Mouse (Mus musculus): ENCODE measurements at regions not wholly inside any gene's neighbourhood (a gene's known extent, or its start where the extent isn't known, plus 50 kb on each side); places are given as distances from the start of the nearest gene placed in this dataset.

DNA sequence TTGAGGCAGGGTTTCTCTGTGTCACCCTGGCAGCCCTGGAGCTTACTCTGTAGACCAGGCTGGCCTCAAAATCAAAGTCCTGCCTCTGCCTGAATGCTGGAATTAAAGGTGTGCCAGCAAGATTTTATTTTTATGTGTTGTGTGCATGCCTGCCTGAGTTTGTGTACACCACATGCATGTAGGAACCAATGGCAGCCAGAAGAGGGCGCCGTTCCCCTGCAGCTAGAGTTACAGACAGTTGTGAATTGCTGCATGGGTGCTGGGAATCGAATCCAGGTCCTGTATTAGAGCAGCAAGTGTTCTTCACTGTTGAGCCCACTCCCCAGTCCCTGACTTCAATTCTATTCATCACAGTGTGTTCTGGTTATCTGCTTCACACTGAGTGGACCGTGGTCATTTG is 126.4 kb upstream of the Ccnd2 start:
- Histone ChIP-seq H3K4me1 (no peaks in the 10 kb centered on the region), H3K27ac (no peak overlapping the region), H3K9ac (no peak overlapping the region), H3K36me3 (no peaks in the 10 kb centered on the region), H3K27me3 (replicated peaks) (no peaks in the 10 kb centered on the region), H3K4me2 (no peak overlapping the region), H3K9me3 (replicated peaks) (peaks cover 9% of the 10 kb centered on the region; the same call in 1 of the 2 replicates), H3K4me3 (no peak overlapping the region)
- no peak for ATAC-seq
- 65% methylated on average over 4 of the region's 4 CpGs for WGBS (ENCODE audit: insufficient replicate concordance)

DNA sequence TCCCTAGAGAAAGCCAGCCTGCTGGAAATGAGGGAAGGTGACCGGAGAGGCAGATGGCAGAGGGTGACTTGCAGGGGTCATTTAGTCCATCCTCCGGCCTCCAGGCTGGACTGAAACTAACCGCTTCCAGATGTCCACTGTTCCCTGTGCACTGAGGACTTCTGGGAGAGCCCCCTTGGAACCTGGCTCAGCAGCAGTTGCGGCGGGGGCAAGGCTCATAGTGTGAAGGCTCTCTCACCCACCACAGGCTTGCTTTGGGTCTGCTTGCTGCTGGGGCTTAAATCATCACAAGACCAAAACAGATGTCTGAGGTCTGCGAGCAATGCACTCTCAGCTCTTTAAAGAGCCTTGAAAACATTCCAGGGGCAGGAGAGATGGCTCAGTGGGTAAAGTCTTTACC is 132.2 kb upstream of the Ccnd2 start:
- WGBS (ENCODE audit: insufficient replicate concordance), result 63% methylated on average over 6 of the region's 6 CpGs
- no peaks in the 10 kb centered on the region for H3K9me3 ChIP-seq (replicated peaks)
- H3K4me3 ChIP-seq, result no peak overlapping the region
- H3K27ac ChIP-seq, result no peak overlapping the region
- H3K4me1 ChIP-seq, result peaks cover 7% of the 10 kb centered on the region; the same call in 1 of the 2 replicates
- H3K36me3 ChIP-seq, result no peaks in the 10 kb centered on the region
- no peak for ATAC-seq
- H3K9ac ChIP-seq, result no peak overlapping the region
- H3K4me2 ChIP-seq, result no peak overlapping the region
- peaks cover 26% of the 10 kb centered on the region for H3K27me3 ChIP-seq (replicated peaks)

DNA sequence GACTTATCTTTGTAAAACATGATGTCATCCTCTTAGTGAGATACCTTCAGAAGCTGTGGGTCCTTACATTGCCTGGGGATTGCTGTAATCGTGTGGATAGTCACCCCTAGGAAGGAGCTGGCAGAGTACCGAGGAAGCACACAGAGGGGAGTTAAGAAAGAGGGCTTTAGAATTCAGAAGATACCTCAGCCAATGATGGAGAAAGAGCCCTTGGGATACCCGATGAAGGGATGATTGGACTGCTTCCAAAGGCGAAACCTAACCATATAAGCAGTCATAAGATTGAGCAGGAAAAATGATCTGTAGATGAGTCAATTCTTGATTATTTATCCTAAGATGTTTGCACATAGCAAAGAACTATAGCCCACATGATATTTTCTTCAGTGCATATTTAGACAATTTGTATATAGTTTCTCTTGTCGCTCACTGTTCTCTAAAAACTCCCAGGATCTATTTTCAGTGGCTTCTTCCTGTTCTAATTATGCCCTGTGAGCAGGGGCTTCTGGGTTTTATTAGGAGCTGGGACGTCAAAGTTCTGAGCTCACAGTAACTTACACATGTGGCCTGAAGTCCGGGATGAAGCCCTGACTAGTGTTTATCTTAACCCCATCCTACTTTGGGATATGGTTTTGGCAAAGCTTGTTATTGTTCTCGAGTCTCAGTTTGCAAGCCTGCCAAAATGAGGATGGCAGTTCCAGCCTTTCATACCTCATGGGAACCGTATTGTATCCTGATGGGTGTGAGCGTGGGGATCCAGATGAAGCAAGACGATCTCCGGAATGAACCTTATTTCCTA is 134.9 kb upstream of the Ccnd2 start:
- Histone ChIP-seq H3K4me2 (no peak overlapping the region), H3K36me3 (no peaks in the 10 kb centered on the region), H3K4me1 (peaks cover 7% of the 10 kb centered on the region; the same call in 1 of the 2 replicates), H3K27me3 (replicated peaks) (peaks cover 28% of the 10 kb centered on the region), H3K27ac (no peak overlapping the region), H3K9ac (no peak overlapping the region), H3K9me3 (replicated peaks) (no peaks in the 10 kb centered on the region), H3K4me3 (no peak overlapping the region)
- ATAC-seq, result peak; percentile 43; the same call in 1 of the 2 replicates
- 58% methylated on average over 12 of the region's 12 CpGs for WGBS (ENCODE audit: insufficient replicate concordance)

DNA sequence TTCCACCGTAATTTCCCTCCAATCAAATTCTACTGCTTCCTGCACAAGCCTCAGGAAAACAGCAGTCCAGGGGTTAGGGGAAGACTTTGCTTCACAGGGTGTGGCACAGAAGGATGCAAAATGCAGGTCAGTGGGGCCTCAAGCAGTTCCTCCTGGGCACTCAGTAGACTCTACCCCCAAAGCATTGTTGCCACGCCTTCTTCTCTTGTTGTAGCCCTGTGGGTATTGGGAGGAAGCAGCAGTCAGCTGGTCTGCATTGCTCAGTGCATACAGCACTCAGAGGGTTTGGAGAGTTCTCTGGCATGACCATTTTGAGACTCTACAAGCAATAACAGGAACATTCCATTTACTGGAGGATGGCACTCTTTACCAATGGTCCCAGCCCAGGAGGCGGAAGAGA is 137.0 kb upstream of the Ccnd2 start:
- H3K9ac ChIP-seq, result no peak overlapping the region

DNA sequence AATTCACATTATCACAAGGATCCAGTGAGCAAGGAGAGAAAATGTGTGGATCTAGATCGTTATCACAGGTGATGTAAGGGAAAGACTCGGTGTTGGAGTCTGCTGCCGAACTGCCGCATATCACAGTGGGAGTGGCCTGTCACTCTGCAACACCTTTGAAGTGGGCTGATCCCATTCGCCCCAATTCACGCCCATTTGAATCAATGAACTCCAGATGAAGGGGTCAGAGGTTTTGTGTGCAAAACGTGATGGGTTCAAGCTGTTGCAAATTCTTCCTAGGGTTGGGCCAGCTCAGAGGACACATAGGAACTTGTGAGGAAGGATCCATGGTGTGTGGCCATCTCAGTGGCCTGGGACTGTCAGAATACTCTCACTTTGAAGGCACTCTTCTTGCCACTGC is 139.9 kb upstream of the Ccnd2 start:
- Histone ChIP-seq H3K4me2 (no peak overlapping the region), H3K27ac (no peak overlapping the region), H3K36me3 (no peaks in the 10 kb centered on the region), H3K4me3 (no peak overlapping the region), H3K9me3 (replicated peaks) (no peaks in the 10 kb centered on the region), H3K4me1 (no peaks in the 10 kb centered on the region), H3K27me3 (replicated peaks) (peaks cover 29% of the 10 kb centered on the region), H3K9ac (no peak overlapping the region)
- 36% methylated on average over 7 of the region's 7 CpGs for WGBS (ENCODE audit: insufficient replicate concordance)
- ATAC-seq, result no peak

More for the DNA sequence above, 137.0 kb upstream of the Ccnd2 start:
- Histone ChIP-seq H3K27ac (no peak overlapping the region), H3K9me3 (replicated peaks) (no peaks in the 10 kb centered on the region), H3K27me3 (replicated peaks) (peaks cover 36% of the 10 kb centered on the region), H3K36me3 (no peaks in the 10 kb centered on the region), H3K4me3 (no peak overlapping the region), H3K4me1 (peaks cover 7% of the 10 kb centered on the region; the same call in 1 of the 2 replicates), H3K4me2 (no peak overlapping the region)
- no peak for ATAC-seq
- 52% methylated on average over 3 of the region's 3 CpGs for WGBS (ENCODE audit: insufficient replicate concordance)

DNA sequence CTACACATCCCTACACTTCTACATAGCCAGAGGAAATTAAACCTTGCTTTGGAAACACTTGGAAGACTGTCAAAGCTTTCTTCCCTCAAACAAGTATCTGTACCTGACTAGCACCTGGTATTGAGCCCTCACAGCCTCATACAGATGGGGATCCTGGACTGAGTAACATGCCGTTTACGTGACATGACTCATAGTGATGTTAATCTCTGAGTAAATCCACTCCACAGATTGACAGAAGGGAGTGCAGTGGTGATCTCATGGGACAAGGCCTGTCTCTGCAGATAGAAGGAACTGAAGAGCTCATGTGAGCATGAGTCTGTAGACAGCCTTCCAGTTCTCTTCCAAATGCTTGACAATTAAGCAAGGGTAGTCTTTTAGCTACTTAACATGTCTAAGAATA is 141.8 kb upstream of the Ccnd2 start:
- Histone ChIP-seq H3K4me1 (no peaks in the 10 kb centered on the region), H3K36me3 (no peaks in the 10 kb centered on the region), H3K27ac (no peak overlapping the region), H3K9ac (no peak overlapping the region), H3K4me2 (no peak overlapping the region), H3K4me3 (no peak overlapping the region), H3K27me3 (replicated peaks) (peaks cover 18% of the 10 kb centered on the region), H3K9me3 (replicated peaks) (no peaks in the 10 kb centered on the region)
- ATAC-seq, result no peak
- 56% methylated on average over 2 of the region's 2 CpGs for WGBS (ENCODE audit: insufficient replicate concordance)

DNA sequence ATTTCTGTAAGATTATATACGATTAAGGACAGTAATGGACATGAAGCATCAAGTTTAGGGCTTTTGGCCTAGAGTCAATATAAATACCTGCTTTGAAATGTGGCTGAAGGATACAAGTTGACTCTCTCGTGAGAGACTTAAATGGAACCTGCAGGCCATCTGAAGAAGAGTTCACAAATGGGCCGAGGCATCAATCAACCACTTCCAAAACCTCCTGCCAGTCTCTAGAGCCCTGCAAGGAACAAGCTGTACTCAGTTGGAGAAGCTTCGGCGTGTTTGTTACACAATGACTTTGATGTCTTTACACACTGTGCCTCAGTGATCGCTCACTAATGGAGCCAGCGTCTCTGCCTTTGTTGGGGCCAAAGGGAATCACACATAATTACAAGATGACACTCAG is 146.1 kb upstream of the Ccnd2 start:
- 71% methylated on average over 7 of the region's 7 CpGs for WGBS (ENCODE audit: insufficient replicate concordance)
- H3K36me3 ChIP-seq, result no peaks in the 10 kb centered on the region
- H3K4me1 ChIP-seq, result no peaks in the 10 kb centered on the region
- H3K9me3 ChIP-seq (replicated peaks), result no peaks in the 10 kb centered on the region
- H3K27me3 ChIP-seq (replicated peaks), result peaks cover 17% of the 10 kb centered on the region
- no peak overlapping the region for H3K4me2 ChIP-seq
- H3K9ac ChIP-seq, result no peak overlapping the region
- no peak overlapping the region for H3K4me3 ChIP-seq
- no peak for ATAC-seq
- no peak overlapping the region for H3K27ac ChIP-seq

DNA sequence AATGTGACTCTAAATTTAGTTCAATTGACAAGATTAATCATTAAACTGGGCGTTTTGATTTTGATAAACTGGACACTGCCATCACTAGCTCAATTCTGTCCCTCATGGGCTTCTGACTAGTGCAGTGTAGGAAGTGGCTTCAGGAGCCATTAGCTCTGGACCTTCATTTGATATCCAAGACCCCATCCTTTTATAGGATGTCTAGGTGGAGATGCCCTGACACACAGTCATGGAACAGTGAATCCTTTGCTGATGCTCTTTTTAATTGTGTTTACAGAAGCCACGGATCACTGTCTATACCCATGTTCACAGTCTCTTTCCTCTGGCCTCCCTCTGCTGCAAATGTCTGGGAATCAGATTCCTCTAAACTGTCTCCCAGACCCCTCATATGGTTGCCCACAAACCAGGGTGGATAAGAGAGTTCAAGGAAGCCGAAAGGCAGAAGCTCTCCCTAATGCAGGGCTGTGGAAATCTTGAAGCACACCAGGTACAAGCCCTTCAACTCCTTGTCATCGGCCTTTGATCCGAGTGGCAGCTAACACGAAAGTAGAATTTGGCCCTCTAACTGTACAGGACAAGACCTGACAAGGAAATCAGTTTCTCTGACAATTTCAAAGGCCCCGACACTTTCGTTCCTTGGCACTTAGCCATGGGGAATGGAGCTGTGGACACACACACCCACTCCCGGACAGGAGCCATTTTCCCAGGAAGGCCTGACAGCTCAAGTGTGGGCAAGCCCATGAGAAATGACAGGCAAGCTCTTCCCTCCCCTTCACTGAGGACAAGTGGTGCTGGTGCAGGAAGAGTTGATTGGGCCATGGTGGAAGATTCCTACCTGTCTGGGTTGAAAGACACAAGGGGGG is 135.2 kb upstream of the Parp11 start:
- peaks cover 46% of the 10 kb centered on the region for H3K27me3 ChIP-seq (replicated peaks)
- H3K4me1 ChIP-seq, result peaks cover 20% of the 10 kb centered on the region; the same call in 1 of the 2 replicates
- H3K27ac ChIP-seq, result no peak overlapping the region
- no peak overlapping the region for H3K9ac ChIP-seq
- H3K36me3 ChIP-seq, result no peaks in the 10 kb centered on the region
- no peaks in the 10 kb centered on the region for H3K9me3 ChIP-seq (replicated peaks)
- H3K4me2 ChIP-seq, result no peak overlapping the region
- no peak for ATAC-seq
- 70% methylated on average over 9 of the region's 9 CpGs for WGBS (ENCODE audit: insufficient replicate concordance)
- no peak overlapping the region for H3K4me3 ChIP-seq

DNA sequence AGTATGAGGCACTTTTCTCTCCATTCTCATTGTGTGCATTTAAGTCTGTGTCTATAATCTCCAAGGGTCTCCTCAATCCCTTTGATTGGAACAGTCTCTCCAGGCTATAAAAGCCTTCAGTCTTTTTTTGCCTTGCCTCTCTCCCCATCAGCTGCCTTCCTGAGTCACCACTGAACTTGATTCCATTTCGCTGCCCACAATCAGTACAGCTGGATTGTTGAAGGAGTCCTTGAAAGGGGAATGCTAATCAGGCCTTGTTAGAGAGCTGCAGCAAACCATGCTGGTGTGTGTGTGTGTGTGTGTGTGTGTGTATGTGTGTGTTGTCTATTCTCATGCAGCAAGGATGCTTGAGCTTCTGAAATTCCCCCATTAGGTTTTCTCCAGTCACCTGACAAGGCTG is 129.3 kb upstream of the Parp11 start:
- 60% methylated on average over 1 of the region's 1 CpGs for WGBS (ENCODE audit: insufficient replicate concordance)
- Histone ChIP-seq H3K27ac (no peak overlapping the region), H3K27me3 (replicated peaks) (peaks cover 18% of the 10 kb centered on the region), H3K4me2 (no peak overlapping the region), H3K4me1 (peaks cover 43% of the 10 kb centered on the region), H3K36me3 (no peaks in the 10 kb centered on the region), H3K4me3 (no peak overlapping the region), H3K9me3 (replicated peaks) (no peaks in the 10 kb centered on the region), H3K9ac (no peak overlapping the region)
- no peak for ATAC-seq

DNA sequence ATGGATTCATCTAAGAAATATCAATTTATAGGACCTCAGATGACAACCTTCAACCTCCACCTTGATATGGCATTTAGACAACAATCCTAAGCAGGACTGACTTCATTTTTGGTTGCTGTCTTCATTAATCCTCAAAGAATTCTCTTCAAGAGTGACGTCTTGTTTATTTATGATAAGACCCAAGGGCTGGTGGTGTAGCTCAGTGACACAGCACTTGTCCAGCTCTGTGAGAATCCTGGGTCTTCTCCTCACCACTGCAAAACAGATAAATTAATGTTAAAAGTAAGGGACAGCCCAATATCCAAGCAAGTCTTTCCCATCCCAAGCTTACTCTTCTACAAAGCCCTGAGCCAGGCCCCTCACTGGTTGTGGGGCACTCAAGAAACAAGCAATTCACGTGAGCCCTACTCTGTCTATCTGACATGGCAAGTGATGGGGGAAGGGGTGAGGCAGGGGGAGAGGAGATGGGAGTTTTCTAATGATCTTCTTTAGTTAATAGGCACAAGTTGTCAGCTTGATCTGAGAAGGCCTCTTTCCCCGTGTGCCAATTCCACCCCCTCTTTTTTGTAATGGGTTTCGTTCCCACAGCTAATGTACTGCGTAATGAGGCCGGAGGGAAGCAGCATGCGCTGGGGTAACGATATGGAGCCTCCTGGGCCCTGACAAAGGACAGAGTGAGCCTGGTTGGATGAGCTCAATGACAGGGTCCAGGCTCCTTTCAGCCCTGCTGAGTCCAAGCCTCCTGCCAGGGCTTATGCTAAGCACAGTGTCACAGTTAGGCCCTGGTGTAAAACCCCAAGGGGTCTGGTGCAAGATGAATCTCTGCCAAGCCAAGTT is 127.7 kb upstream of the Parp11 start:
- no peak overlapping the region for H3K4me3 ChIP-seq
- H3K4me1 ChIP-seq, result peaks cover 59% of the 10 kb centered on the region
- peaks cover 11% of the 10 kb centered on the region for H3K27me3 ChIP-seq (replicated peaks)
- no peaks in the 10 kb centered on the region for H3K36me3 ChIP-seq
- no peaks in the 10 kb centered on the region for H3K9me3 ChIP-seq (replicated peaks)
- H3K9ac ChIP-seq, result no peak overlapping the region
- H3K27ac ChIP-seq, result peak overlapping the region; percentile 99
- 74% methylated on average over 8 of the region's 8 CpGs for WGBS (ENCODE audit: insufficient replicate concordance)
- ATAC-seq, result no peak
- H3K4me2 ChIP-seq, result no peak overlapping the region

DNA sequence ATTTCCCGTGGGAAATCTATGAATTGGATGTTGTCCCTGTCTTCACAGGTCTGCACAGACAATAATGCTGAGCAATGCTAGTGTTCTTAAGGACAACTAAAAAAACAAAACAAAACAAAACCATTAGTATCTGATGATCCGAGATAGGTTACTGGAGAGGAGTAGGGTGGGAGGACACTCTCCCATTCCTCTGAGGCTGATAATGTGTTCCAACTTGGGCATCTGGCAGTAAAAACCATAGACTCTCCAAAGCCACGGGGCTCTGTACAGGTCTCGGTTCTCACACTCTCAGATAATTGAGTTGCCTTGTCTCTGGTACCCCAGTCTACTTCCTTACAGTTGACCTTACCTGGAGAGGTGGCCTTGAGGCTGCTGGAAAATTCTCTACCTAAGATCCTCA is 126.0 kb upstream of the Parp11 start:
- H3K9me3 ChIP-seq (replicated peaks), result no peaks in the 10 kb centered on the region
- WGBS (ENCODE audit: insufficient replicate concordance), result 38% methylated on average over 4 of the region's 4 CpGs
- H3K36me3 ChIP-seq, result no peaks in the 10 kb centered on the region
- H3K27me3 ChIP-seq (replicated peaks), result peaks cover 11% of the 10 kb centered on the region
- peak overlapping the region; percentile 99 for H3K27ac ChIP-seq
- H3K4me2 ChIP-seq, result peak overlapping the region; percentile 60
- H3K4me1 ChIP-seq, result peaks cover 75% of the 10 kb centered on the region
- ATAC-seq, result peak; percentile 57
- H3K4me3 ChIP-seq, result no peak overlapping the region
- peak overlapping the region; percentile 56 for H3K9ac ChIP-seq
